Mouse (Mus musculus) liver, embryonic 12.5 days (tissue): Measurements from ENCODE around the gene Cradd. TPM values are rescaled to one million over a fixed set of nuclear protein-coding genes. Genes with fewer than 3 reads are reported as not detected.

ENCODE experiments used
- ATAC-seq: fragments of 200-750 bp; cut with Nextera tagmentation; 2 replicates; pipeline ENCODE4 v1.8.0; 2017; ENCODE audit warnings: moderate number of reproducible peaks, mild to moderate bottlenecking, moderate library complexity
- H3K27ac ChIP-seq: fragments of 300-500 bp; sonication (generic); 2 replicates; pipeline ENCODE4 v1.5.1; 2016; ENCODE audit warnings: mild to moderate bottlenecking
- H3K27me3 ChIP-seq: fragments of 300-500 bp; sonication (generic); replicated peaks from 2 replicates; pipeline ENCODE4 v1.6.1; 2016; ENCODE audit warnings: mild to moderate bottlenecking, moderate library complexity
- H3K36me3 ChIP-seq: fragments of 300-500 bp; sonication (generic); 2 replicates; pipeline ENCODE4 v1.6.1; 2016; ENCODE audit warnings: mild to moderate bottlenecking, moderate library complexity
- H3K4me1 ChIP-seq: fragments of 300-500 bp; sonication (generic); 2 replicates; pipeline ENCODE4 v1.6.1; 2016
- H3K4me2 ChIP-seq: fragments of 300-500 bp; sonication (generic); 2 replicates; pipeline ENCODE4 v1.6.1; 2016; ENCODE audit warnings: mild to moderate bottlenecking, moderate library complexity
- H3K4me3 ChIP-seq: fragments of 300-500 bp; sonication (generic); 2 replicates; pipeline ENCODE4 v1.5.1; 2016; ENCODE audit warnings: mild to moderate bottlenecking, moderate library complexity
- H3K9ac ChIP-seq: fragments of 300-500 bp; sonication (generic); 2 replicates; pipeline ENCODE4 v1.6.1; 2016; ENCODE audit warnings: mild to moderate bottlenecking, moderate library complexity
- H3K9me3 ChIP-seq: fragments of 300-500 bp; sonication (generic); replicated peaks from 2 replicates; pipeline ENCODE4 v1.6.1; 2016; ENCODE audit warnings: mild to moderate bottlenecking, moderate library complexity
- WGBS: fragments of 180-500 bp; shearing (Covaris S2); methylation state at CpG from one replicate; pipeline ENCODE4 v1.1.7; 2016; ENCODE audit not compliant: insufficient replicate concordance; 5-methylcytosine and 5-hydroxymethylcytosine counted together
- polyA plus RNA-seq: library from polyadenylated mRNA; unstranded; fragments of >200 nt; fragmentation: Nextera tagmentation; extraction: Ambion mirVana; gene quantifications from 2 replicates; pipeline ENCODE4 v1.2.1, GENCODE M21; 2016

Gene Cradd
- polyA plus RNA-seq, 1 experiment from 2014 or later: 5.0 TPM

DNA sequence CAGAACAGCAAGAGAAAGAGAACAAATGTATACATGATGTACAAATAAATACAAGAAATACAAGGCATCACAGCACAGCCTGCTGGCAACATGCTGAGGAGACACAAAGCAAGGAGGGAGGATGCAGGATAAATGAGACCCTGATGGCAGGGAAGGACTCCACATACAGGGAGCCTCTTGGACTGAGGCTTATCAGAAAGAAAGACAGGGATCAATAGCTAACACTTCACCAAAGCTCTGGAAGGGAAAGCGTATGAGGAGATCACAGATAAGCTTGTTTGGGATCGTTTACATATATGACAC is 78.3 kb downstream of the Cradd start:
- Histone ChIP-seq H3K4me2 (no peak overlapping the region), H3K4me3 (no peak overlapping the region), H3K27me3 (no peaks in the 10 kb centered on the region), H3K9ac (no peak overlapping the region), H3K9me3 (no peaks in the 10 kb centered on the region), H3K27ac (no peak overlapping the region), H3K36me3 (no peaks in the 10 kb centered on the region), H3K4me1 (peaks cover 19% of the 10 kb centered on the region; the same call in 1 of the 2 replicates)
- no peak for ATAC-seq
- 44% methylated on average over 2 of the region's 2 CpGs for WGBS

DNA sequence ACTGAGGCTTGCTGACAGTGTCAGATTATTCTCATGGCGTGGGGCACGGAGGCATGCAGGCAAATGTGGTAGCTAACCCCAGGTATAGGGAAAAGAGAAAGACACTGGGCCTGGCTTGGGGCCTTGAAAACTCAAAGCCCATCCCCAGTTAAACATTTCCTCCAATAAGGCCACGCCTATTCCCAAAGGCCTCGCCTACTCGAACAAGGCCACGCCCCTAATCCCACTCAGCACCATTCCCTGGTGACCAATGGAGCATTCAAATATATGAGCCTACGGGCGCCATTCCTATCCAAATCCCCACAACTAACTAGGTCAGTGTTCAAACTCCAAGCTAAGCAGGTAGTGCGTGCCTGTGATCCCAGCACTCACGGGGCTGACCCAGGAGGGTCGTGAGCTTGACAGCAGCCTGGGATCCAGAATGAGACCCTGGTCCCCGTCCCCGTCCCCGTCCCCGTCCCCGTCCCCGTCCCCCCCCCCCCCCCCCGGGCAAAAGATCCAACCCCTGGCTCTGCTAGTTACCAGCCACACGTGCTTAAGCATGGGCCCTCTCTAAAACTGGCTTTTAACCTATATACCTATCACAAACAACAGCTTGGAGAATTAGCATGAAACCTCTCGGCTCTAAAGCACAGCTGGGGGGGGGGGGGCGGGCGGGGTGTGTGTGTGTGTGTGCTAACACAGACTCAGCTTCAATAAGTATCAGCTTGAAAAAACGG is 78.8 kb downstream of the Cradd start:
- H3K36me3 ChIP-seq: no peaks in the 10 kb centered on the region
- H3K9ac ChIP-seq: no peak overlapping the region
- 58% methylated on average over 21 of the region's 23 CpGs for WGBS
- H3K4me3 ChIP-seq: no peak overlapping the region
- H3K4me1 ChIP-seq: peaks cover 19% of the 10 kb centered on the region; the same call in 1 of the 2 replicates
- H3K4me2 ChIP-seq: no peak overlapping the region
- H3K27ac ChIP-seq: no peak overlapping the region
- no peaks in the 10 kb centered on the region for H3K27me3 ChIP-seq
- H3K9me3 ChIP-seq: no peaks in the 10 kb centered on the region
- no peak for ATAC-seq

DNA sequence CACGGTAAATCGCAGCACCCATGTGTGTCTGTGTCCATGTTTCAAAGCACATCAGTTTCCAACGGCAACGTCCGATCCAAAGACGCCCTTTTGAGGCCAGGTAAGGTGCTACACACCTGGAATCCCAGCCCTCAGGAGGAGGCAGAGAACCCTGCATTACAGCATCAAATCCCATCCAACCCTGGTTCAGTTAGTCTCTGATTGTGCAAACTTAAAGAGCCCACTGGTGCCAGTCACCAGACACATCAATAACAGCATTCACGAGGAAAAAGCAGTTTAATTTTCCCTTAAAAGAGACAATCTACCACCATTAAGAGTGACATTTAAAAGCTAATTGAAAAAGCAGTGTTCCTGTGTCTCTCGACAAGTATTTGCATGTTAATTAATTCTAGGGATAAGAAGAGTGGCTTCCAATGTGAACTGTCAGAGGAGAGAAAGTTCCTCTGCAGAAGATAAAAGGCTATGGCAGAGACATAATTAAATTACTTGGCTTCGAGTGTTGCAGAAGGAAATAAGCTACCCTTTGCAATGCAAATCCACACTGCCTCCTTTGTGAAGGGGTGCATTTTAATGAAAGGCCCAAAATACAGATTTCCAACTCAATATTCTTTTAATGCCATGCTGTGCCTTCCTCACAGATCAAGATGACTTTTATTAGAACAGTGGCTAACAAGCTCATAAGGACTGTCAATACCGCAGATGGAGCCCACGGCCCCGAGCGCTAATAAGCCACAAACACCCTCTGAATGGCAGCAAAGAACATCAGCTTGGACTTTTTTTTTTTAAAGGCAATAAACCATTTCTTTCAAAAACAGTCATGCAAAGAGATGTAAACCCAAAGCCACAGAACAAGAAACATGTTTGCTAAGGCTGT is 84.5 kb downstream of the Cradd start:
- Histone ChIP-seq H3K9me3 (no peaks in the 10 kb centered on the region), H3K9ac (no peak overlapping the region), H3K27ac (no peak overlapping the region), H3K4me2 (no peak overlapping the region), H3K4me1 (peaks cover 11% of the 10 kb centered on the region), H3K27me3 (no peaks in the 10 kb centered on the region), H3K4me3 (no peak overlapping the region), H3K36me3 (no peaks in the 10 kb centered on the region)
- no peak for ATAC-seq
- WGBS: 68% methylated on average over 13 of the region's 13 CpGs

DNA sequence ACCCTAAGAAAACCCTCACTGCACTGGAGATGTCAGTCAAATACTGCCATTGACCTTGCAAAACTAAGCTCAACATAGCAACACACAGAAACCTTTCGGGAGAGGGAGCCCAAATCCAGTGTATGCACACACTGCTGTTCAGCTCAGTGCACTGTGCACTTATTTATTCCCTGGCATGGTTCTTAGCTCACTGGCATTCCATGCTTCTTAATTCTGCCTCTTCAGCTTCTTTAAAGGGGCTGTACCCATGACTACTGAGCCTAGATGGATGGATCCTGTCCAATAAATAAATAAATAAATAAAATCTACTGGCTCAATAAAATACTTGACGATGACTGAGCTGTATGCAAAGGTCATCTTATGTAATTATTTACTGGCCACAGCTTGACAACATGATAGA is 85.3 kb downstream of the Cradd start:
- peaks cover 11% of the 10 kb centered on the region for H3K4me1 ChIP-seq
- H3K27ac ChIP-seq: no peak overlapping the region
- no peaks in the 10 kb centered on the region for H3K9me3 ChIP-seq
- WGBS: 64% methylated on average over 2 of the region's 2 CpGs
- no peak overlapping the region for H3K4me3 ChIP-seq
- H3K4me2 ChIP-seq: no peak overlapping the region
- H3K27me3 ChIP-seq: no peaks in the 10 kb centered on the region
- H3K9ac ChIP-seq: no peak overlapping the region
- no peak for ATAC-seq
- H3K36me3 ChIP-seq: no peaks in the 10 kb centered on the region

DNA sequence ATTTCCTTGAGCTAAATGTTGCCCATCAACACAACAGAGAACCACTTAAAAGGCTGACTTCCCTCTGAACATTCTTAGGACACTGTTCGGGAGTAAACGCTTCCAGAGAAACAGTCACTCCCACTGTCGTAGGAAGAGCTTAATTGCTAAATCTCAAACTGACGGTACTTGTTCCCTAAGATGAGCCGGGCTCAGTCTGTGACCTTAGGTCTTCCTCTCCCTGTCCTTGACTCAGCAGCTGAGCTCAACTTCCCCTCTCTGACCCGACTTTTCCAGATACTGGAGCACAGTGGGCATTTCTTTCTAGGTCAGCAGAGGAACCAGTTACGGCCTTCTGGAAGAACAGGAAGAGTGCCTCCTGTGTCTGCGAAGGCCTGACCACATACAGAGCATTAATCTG is 87.7 kb downstream of the Cradd start:
- Histone ChIP-seq H3K27me3 (no peaks in the 10 kb centered on the region), H3K9me3 (no peaks in the 10 kb centered on the region), H3K36me3 (no peaks in the 10 kb centered on the region), H3K4me3 (no peak overlapping the region), H3K4me2 (no peak overlapping the region), H3K4me1 (peaks cover 15% of the 10 kb centered on the region), H3K9ac (no peak overlapping the region), H3K27ac (no peak overlapping the region)
- ATAC-seq: no peak
- WGBS: 24% methylated on average over 8 of the region's 8 CpGs

DNA sequence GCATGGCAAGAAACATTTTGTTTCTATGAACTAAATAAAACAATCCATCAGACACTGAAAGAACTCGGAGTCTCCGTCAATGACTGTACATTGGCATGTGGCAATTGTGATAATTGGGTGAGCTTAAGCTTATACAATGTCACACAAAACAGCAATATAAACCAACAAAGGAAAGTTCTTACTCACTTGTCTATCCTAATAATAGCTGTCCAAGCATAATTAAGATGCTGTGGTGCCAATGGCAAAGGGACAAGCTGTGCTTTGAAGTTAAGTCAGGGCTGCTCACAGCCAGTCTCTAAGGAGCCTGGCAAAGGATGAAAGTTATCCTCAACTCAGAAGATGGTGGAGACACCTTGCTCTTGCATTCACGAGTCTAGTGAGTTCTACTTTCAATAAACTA is 89.3 kb downstream of the Cradd start:
- Histone ChIP-seq H3K36me3 (no peaks in the 10 kb centered on the region), H3K9ac (no peak overlapping the region), H3K4me2 (no peak overlapping the region), H3K27me3 (no peaks in the 10 kb centered on the region), H3K9me3 (no peaks in the 10 kb centered on the region), H3K4me1 (peaks cover 15% of the 10 kb centered on the region), H3K27ac (no peak overlapping the region), H3K4me3 (no peak overlapping the region)
- ATAC-seq: no peak
- 77% methylated on average over 3 of the region's 3 CpGs for WGBS

DNA sequence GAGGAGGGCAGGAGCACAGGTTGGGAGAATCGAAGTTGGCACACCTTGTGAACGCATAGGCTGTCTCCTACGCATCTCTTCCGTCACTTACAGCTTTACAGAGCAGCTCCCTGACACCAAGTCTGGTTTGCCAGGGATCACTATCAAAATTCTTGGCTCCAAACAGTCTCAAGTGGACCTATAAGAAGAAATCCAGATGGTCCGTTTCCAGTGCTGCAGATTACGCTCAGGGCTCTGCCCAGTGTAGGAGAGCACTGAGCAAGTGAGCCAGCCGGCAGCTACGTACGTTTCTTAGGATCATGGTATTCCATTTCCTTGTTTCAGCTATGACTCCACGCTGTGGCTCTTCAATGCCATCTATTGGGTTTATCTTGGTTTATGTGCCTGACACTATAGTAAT is 90.9 kb downstream of the Cradd start:
- H3K4me2 ChIP-seq: no peak overlapping the region
- peaks cover 15% of the 10 kb centered on the region for H3K4me1 ChIP-seq
- H3K4me3 ChIP-seq: no peak overlapping the region
- WGBS: 68% methylated on average over 10 of the region's 10 CpGs
- no peak for ATAC-seq
- H3K9ac ChIP-seq: no peak overlapping the region
- no peaks in the 10 kb centered on the region for H3K27me3 ChIP-seq
- H3K9me3 ChIP-seq: no peaks in the 10 kb centered on the region
- no peak overlapping the region for H3K27ac ChIP-seq
- H3K36me3 ChIP-seq: no peaks in the 10 kb centered on the region

DNA sequence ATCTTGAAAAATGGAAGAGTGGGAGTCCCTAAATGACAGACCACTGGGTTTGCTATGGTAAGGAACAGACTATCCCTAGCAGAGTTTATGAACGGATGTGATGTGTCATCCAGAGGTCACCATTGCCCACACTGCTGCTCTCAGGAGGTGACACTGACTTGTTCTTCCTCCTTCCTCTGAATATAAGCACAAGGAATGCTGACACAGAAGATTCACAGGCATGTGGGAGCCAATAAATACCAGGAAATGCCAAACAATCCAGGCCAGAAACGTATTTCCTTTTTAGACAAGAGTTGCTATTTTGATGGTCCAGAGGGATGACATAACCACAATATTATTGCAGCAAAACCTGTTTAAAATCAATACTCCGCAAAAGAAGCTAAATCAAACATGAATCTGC is 91.4 kb downstream of the Cradd start:
- Histone ChIP-seq H3K27me3 (no peaks in the 10 kb centered on the region), H3K36me3 (no peaks in the 10 kb centered on the region), H3K27ac (no peak overlapping the region), H3K4me1 (peaks cover 15% of the 10 kb centered on the region), H3K9ac (no peak overlapping the region), H3K9me3 (no peaks in the 10 kb centered on the region), H3K4me2 (no peak overlapping the region), H3K4me3 (no peak overlapping the region)
- WGBS: 48% methylated on average over 3 of the region's 3 CpGs
- no peak for ATAC-seq

DNA sequence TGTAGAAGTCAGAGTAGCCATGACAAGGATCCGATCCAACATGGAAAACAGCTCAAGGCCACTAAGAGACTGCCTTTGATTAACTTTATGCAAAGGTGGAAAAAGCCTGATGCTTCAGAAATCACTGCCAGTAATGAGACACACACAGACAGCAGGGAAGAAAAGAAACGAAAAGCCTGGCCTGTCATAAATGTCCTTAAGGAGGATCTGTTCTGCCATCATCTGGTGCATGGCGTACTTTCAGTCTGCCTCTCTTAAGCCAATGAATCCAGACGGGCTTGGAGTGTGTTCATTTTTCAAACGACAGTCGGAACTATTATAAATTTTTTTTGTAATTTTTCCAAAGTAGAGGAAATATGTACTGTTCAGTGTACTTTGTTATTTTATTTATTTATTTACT is 95.7 kb downstream of the Cradd start:
- Histone ChIP-seq H3K4me1 (0 out of 2 replicates have a peak, but pooled peaks cover 4% of the 10 kb centered on the region), H3K36me3 (no peaks in the 10 kb centered on the region), H3K27me3 (no peaks in the 10 kb centered on the region), H3K4me3 (no peak overlapping the region), H3K4me2 (no peak overlapping the region), H3K9ac (no peak overlapping the region), H3K27ac (no peak overlapping the region), H3K9me3 (no peaks in the 10 kb centered on the region)
- WGBS: 74% methylated on average over 6 of the region's 6 CpGs
- ATAC-seq: no peak

DNA sequence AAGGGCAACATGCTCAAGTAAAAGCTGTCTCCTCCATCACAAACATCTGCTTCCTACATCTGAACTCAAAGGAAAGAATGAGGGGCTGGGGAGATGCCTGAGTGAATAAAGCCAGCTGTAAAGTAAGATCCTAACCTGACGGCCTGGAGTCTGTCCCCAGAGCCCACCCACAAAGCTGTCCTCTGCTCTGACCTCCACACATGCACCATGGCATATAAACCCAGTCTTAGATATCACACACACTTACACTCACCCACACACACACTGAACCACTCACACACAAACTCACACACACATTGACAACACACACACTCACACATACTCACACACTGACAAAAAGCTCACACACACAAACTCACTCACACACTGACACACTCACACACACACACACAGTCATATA is 96.3 kb downstream of the Cradd start:
- 0 out of 2 replicates have a peak, but pooled peaks cover 4% of the 10 kb centered on the region for H3K4me1 ChIP-seq
- no peaks in the 10 kb centered on the region for H3K27me3 ChIP-seq
- 33% methylated on average over 1 of the region's 1 CpGs for WGBS
- no peak for ATAC-seq
- no peak overlapping the region for H3K4me2 ChIP-seq
- no peaks in the 10 kb centered on the region for H3K36me3 ChIP-seq
- H3K9ac ChIP-seq: no peak overlapping the region
- H3K27ac ChIP-seq: no peak overlapping the region
- H3K9me3 ChIP-seq: no peaks in the 10 kb centered on the region
- H3K4me3 ChIP-seq: no peak overlapping the region

DNA sequence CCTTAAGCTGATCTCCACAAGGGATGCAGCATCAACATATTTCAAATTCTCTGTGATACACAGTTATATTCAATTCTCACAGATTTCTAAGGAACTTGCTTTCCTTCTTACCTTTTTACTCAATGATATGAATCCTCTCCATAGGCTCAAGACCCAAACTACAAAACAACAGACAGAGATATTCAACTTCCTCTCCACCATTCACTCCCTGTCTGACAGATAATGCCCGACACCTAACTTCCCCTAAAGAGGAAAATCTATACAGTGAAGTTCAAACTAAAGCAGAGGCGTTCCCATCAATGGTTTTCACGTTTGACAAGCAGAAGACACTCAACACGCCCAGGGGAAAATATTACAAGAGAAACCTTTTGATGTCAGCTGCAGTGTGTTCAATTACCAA is 97.2 kb downstream of the Cradd start:
- Histone ChIP-seq H3K9ac (no peak overlapping the region), H3K27ac (no peak overlapping the region), H3K36me3 (no peaks in the 10 kb centered on the region), H3K4me1 (no peaks in the 10 kb centered on the region), H3K9me3 (no peaks in the 10 kb centered on the region), H3K4me2 (no peak overlapping the region), H3K4me3 (no peak overlapping the region), H3K27me3 (no peaks in the 10 kb centered on the region)
- ATAC-seq: no peak
- 23% methylated on average over 4 of the region's 4 CpGs for WGBS

DNA sequence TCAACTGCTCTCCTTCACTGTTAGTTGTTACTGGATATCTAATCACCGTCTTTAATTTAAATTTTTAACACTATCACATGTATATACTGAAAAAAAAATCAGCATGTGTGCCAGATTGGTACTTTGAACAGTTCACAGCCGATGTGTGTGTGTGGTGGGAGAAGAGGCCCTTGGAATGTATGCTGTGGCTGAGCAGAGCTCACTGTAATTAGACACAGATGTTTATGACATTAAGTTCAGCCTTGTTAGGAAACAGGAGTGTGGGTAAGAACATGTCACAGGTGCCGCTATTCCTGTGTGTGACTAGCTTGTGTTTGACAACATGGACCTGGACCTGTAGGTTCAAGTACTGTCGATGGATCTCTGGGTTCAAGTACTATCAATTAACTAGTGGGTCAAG is 98.9 kb downstream of the Cradd start:
- Histone ChIP-seq H3K9ac (no peak overlapping the region), H3K4me3 (no peak overlapping the region), H3K27me3 (no peaks in the 10 kb centered on the region), H3K4me1 (no peaks in the 10 kb centered on the region), H3K9me3 (no peaks in the 10 kb centered on the region), H3K4me2 (no peak overlapping the region), H3K36me3 (no peaks in the 10 kb centered on the region), H3K27ac (no peak overlapping the region)
- WGBS: 69% methylated on average over 4 of the region's 4 CpGs
- no peak for ATAC-seq
